ENCODE assay signal across 21 mouse cellular contexts in the genomic region with DNA sequence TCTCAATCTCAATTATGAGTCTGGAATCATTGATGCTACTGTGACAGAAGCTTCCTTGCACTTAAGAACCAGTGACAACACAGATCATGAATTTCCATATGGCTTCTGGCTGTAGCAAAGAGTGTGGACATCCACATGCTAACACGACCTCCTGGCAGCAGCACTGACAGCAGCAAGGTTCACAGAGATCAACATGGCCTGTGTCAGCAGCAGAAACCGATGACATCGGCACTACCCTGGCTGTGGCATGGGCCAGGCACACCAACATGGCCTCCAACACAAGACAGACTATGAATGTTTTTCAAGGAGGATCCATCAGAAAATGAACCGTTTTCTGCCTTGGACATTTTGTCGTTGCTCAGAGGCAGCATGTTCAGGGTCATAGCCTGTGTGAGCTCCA.
DNase-seq lines count a peak whose midpoint lies in the region; ATAC-seq and TF ChIP-seq lines count a peak whose summit lies in the region.
"Had no signal": no experiment of that assay in that cellular context is flagged by ENCODE, and none has a peak within 500 bp of the region (broad histone marks: within the 10 kb centered on the region; RNA-seq: fewer than 3 reads in every experiment).

No protein-coding gene starts in this region.

- H3K9me3 ChIP-seq in forebrain, postnatal 0 days (ENCODE audit: low read length) = no peaks in the 10 kb centered on the region
- H3K9me3 ChIP-seq in forebrain, embryonic 11.5 days (ENCODE audit: control insufficient read depth, low read length) = no peaks in the 10 kb centered on the region
- no peaks in the 10 kb centered on the region for H3K9me3 ChIP-seq in limb, embryonic 11.5 days (ENCODE audit: control insufficient read depth, low read length)
- no peaks in the 10 kb centered on the region for H3K9me3 ChIP-seq in limb, embryonic 10.5 days (replicated peaks)
- H3K9me3 ChIP-seq: G1E had no signal

- H3K27me3 ChIP-seq in forebrain, postnatal 0 days (ENCODE audit: insufficient read depth, low read length) = no peaks in the 10 kb centered on the region
- H3K27me3 ChIP-seq in forebrain, embryonic 11.5 days (ENCODE audit: control insufficient read depth, insufficient read depth, low read length) = no peaks in the 10 kb centered on the region
- no peaks in the 10 kb centered on the region for H3K27me3 ChIP-seq in limb, embryonic 11.5 days (ENCODE audit: control insufficient read depth, insufficient read depth, low read length)
- H3K27me3 ChIP-seq in limb, embryonic 10.5 days (ENCODE audit: low read depth, poor library complexity, severe bottlenecking) = no peaks in the 10 kb centered on the region
- H3K27me3 ChIP-seq: CH12.LX had no signal

- 96% methylated on average over 5 of the region's 5 CpGs for WGBS in forebrain, postnatal 0 days
- WGBS in forebrain, embryonic 11.5 days = 91% methylated on average over 5 of the region's 5 CpGs
- 93% methylated on average over 5 of the region's 5 CpGs for WGBS in limb, embryonic 11.5 days
- 95% methylated on average over 5 of the region's 5 CpGs for WGBS in limb, embryonic 10.5 days

- ATAC-seq in forebrain, postnatal 0 days = peak; percentile 53
- no peak for ATAC-seq in forebrain, embryonic 11.5 days (replicated peaks; ENCODE audit: low FRiP score)
- no peak for ATAC-seq in limb, embryonic 11.5 days (ENCODE audit: insufficient number of reproducible peaks, low FRiP score, low TSS enrichment, low read depth)
- ATAC-seq: activated CD4-positive, CD25-positive, alpha-beta regulatory T cell, adult 4 months; CD4-positive, CD25-positive, alpha-beta regulatory T cell, adult 4 months; Patski had no signal

- no peak overlapping the region for H3K4me2 ChIP-seq in forebrain, postnatal 0 days (ENCODE audit: low read depth)
- H3K4me2 ChIP-seq in forebrain, embryonic 11.5 days (ENCODE audit: low read depth, low read length, severe bottlenecking) = no peak overlapping the region
- no peak overlapping the region for H3K4me2 ChIP-seq in limb, embryonic 11.5 days (ENCODE audit: low read depth, severe bottlenecking)

- no peak for DNase-seq in forebrain, postnatal 0 days
- DNase-seq in forebrain, embryonic 11.5 days (ENCODE audit: low spot score) = no peak
- peak; percentile 73 for DNase-seq in heart, adult 11 months
- no peak for DNase-seq in heart, postnatal 4 days
- DNase-seq in limb, embryonic 11.5 days (ENCODE audit: low spot score) = peak; percentile 18
- DNase-seq in limb, embryonic 10.5 days (ENCODE audit: low spot score) = no peak
- DNase-seq: adrenal gland, adult 2 months; adrenal gland, adult 8-10 months; adrenal gland, postnatal 10 days; adrenal gland, postnatal 14 days; adrenal gland, postnatal 25 days; adrenal gland, postnatal 36 days; B cell, adult 2 months; cerebellum, adult 11 months; cerebellum, adult 11-12 months; cerebellum, adult 18-20 months had no signal

- H3K4me3 ChIP-seq in forebrain, postnatal 0 days (ENCODE audit: low read depth, low read length) = no peak overlapping the region
- H3K4me3 ChIP-seq in forebrain, embryonic 11.5 days (ENCODE audit: low read depth, low read length) = no peak overlapping the region
- no peak overlapping the region for H3K4me3 ChIP-seq in limb, embryonic 11.5 days (ENCODE audit: low read depth, low read length)
- no peak overlapping the region for H3K4me3 ChIP-seq in limb, embryonic 10.5 days

- H3K4me1 ChIP-seq in forebrain, postnatal 0 days (ENCODE audit: insufficient read depth) = peaks cover 6% of the 10 kb centered on the region; the same call in 1 of the 2 replicates
- H3K4me1 ChIP-seq in forebrain, embryonic 11.5 days (replicated peaks; ENCODE audit: control insufficient read depth, insufficient read depth, low read length) = peaks cover 8% of the 10 kb centered on the region
- no peaks in the 10 kb centered on the region for H3K4me1 ChIP-seq in limb, embryonic 11.5 days (ENCODE audit: control insufficient read depth, insufficient read depth, low read length)
- H3K4me1 ChIP-seq in limb, embryonic 10.5 days = peaks cover 5% of the 10 kb centered on the region; the same call in 1 of the 2 replicates

- no peak overlapping the region for H3K9ac ChIP-seq in forebrain, postnatal 0 days
- H3K9ac ChIP-seq in forebrain, embryonic 11.5 days (ENCODE audit: low read length) = no peak overlapping the region
- H3K9ac ChIP-seq in limb, embryonic 11.5 days (ENCODE audit: low read length) = no peak overlapping the region

- no peaks in the 10 kb centered on the region for H3K36me3 ChIP-seq in forebrain, postnatal 0 days (ENCODE audit: insufficient read depth)
- H3K36me3 ChIP-seq in forebrain, embryonic 11.5 days (ENCODE audit: control insufficient read depth, insufficient read depth, low read length) = no peaks in the 10 kb centered on the region
- H3K36me3 ChIP-seq in limb, embryonic 11.5 days (ENCODE audit: control insufficient read depth, insufficient read depth, low read length) = no peaks in the 10 kb centered on the region
- no peaks in the 10 kb centered on the region for H3K36me3 ChIP-seq in limb, embryonic 10.5 days
- H3K36me3 ChIP-seq: G1E had no signal

- H3K27ac ChIP-seq in forebrain, postnatal 0 days (ENCODE audit: low read depth, low read length) = no peak overlapping the region
- H3K27ac ChIP-seq in forebrain, embryonic 11.5 days (ENCODE audit: low read depth, low read length) = no peak overlapping the region
- no peak overlapping the region for H3K27ac ChIP-seq in limb, embryonic 11.5 days (replicated peaks; ENCODE audit: low read depth, low read length)
- no peak overlapping the region for H3K27ac ChIP-seq in limb, embryonic 10.5 days

- TF ChIP-seq CTCF in forebrain, postnatal 0 days (IDR thresholded peaks at IDR 0.05; ENCODE audit: low read depth) = no peak

Comparison
In these comparisons a context has a peak if more than half of its experiments do, and no peak if none do; other contexts are left out.
1. DNase-seq: peak in heart, adult 11 months (single experiment) and limb, embryonic 11.5 days (single experiment); none in forebrain, postnatal 0 days (single experiment), forebrain, embryonic 11.5 days (single experiment), heart, postnatal 4 days (single experiment) and limb, embryonic 10.5 days (single experiment).